Comparison of ENCODE assay signal across 11 mouse cellular contexts in the genomic region with DNA sequence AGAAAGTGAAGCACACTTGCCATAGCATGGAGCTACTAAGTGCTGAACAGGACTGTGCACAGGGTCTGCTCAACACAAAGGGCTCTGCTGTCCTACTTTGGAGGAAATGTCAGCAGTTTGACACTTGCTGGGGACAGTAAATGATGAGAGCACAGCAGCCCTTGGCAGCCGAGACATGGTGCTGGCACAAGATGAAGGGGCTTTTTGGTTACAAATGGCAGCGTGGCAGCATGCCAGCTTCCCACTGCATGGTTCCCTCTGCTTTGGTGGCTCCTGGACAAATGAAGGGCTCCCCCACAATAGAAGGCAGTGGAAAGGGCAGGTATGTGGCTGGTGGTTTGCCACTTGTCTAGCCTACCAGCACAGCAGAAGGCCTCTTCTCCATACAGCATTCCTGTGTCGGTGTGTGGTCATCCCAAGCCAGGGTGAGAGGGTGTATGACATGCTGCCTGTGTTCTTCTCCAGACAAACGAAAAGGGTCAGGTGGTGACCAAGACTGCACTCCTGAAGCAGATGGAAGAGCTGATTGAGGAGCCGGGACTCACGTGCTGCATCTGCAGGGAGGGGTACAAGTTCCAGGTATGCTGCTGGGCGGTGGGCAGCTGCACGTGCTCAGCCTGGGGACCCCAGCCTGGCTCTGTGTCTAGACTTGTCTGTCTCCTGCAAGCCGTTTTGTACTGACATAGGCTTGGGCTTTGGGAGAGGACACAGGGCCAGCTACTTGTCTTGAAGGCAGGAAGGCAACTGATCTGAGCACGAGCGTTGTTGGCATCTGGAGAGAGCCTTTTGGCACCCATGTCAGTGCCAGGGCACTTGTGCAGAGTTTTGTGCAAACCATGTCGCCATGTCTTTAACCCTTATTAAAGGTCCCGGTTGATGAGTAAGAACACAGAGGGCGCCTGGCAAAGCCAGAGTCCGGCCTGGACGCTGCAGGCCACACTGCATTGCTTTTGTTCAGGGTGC. TPM values are rescaled to one million over a fixed set of nuclear protein-coding genes. Genes with fewer than 3 reads are reported as not detected.
DNase-seq lines count a peak whose midpoint lies in the region; ATAC-seq lines count a peak whose summit lies in the region.
"Had no signal": no experiment of that assay in that cellular context is flagged by ENCODE, and none has a peak within 500 bp of the region (broad histone marks: within the 10 kb centered on the region; RNA-seq: fewer than 3 reads in every experiment).

No protein-coding gene starts in this region.

- peak; percentile 63 for ATAC-seq in forebrain, embryonic 15.5 days (replicated peaks)
- ATAC-seq in forebrain, embryonic 12.5 days (ENCODE audit: low FRiP score) = no peak; the same call in 1 of the 2 replicates
- ATAC-seq in midbrain, embryonic 14.5 days (ENCODE audit: low FRiP score, low TSS enrichment) = no peak
- peak; percentile 78 for ATAC-seq in neural tube, embryonic 15.5 days (ENCODE audit: low FRiP score)

- peak; percentile 73 for DNase-seq in midbrain, embryonic 14.5 days
- no peak for DNase-seq in midbrain, embryonic 10.5 days (ENCODE audit: low spot score)
- peak; percentile 66 for DNase-seq in cerebellum, adult 9-10 months
- no peak for DNase-seq in embryo, embryonic 9.5 days (ENCODE audit: extremely low spot score)
- no peak for DNase-seq in heart, adult 11 months
- DNase-seq: liver had no signal

- no peak overlapping the region for H3K4me2 ChIP-seq in forebrain, embryonic 15.5 days (replicated peaks)
- H3K4me2 ChIP-seq in forebrain, embryonic 12.5 days = no peak overlapping the region
- no peak overlapping the region for H3K4me2 ChIP-seq in midbrain, embryonic 14.5 days (ENCODE audit: low read length)
- H3K4me2 ChIP-seq in neural tube, embryonic 15.5 days = no peak overlapping the region
- H3K4me2 ChIP-seq: midbrain, embryonic 12.5 days had no signal

- no peak overlapping the region for H3K4me3 ChIP-seq in forebrain, embryonic 15.5 days
- no peak overlapping the region for H3K4me3 ChIP-seq in forebrain, embryonic 12.5 days (replicated peaks)
- no peak overlapping the region for H3K4me3 ChIP-seq in midbrain, embryonic 14.5 days (replicated peaks; ENCODE audit: low read depth, low read length)
- no peak overlapping the region for H3K4me3 ChIP-seq in midbrain, embryonic 10.5 days
- H3K4me3 ChIP-seq in neural tube, embryonic 15.5 days (replicated peaks) = no peak overlapping the region
- H3K4me3 ChIP-seq: layer of hippocampus, adult 2 months; midbrain, embryonic 12.5 days had no signal

- H3K4me1 ChIP-seq in forebrain, embryonic 15.5 days = peaks cover 10% of the 10 kb centered on the region
- peaks cover 3% of the 10 kb centered on the region; the same call in 1 of the 2 replicates for H3K4me1 ChIP-seq in forebrain, embryonic 12.5 days
- no peaks in the 10 kb centered on the region for H3K4me1 ChIP-seq in midbrain, embryonic 14.5 days (ENCODE audit: control insufficient read depth, insufficient read depth, low read length)
- H3K4me1 ChIP-seq in midbrain, embryonic 10.5 days = no peaks in the 10 kb centered on the region
- peaks cover 12% of the 10 kb centered on the region; the same call in 1 of the 2 replicates for H3K4me1 ChIP-seq in neural tube, embryonic 15.5 days
- H3K4me1 ChIP-seq: midbrain, embryonic 12.5 days had no signal

- H3K27ac ChIP-seq in forebrain, embryonic 15.5 days (replicated peaks) = peak overlapping the region; percentile 34; the same call in 1 of the 2 replicates
- H3K27ac ChIP-seq in forebrain, embryonic 12.5 days = no peak overlapping the region
- no peak overlapping the region for H3K27ac ChIP-seq in midbrain, embryonic 14.5 days (replicated peaks; ENCODE audit: low read depth, low read length)
- H3K27ac ChIP-seq in midbrain, embryonic 10.5 days (replicated peaks) = no peak overlapping the region
- H3K27ac ChIP-seq in neural tube, embryonic 15.5 days (replicated peaks) = peak overlapping the region; percentile 46
- H3K27ac ChIP-seq: layer of hippocampus, adult 2 months; midbrain, embryonic 12.5 days had no signal

- no peaks in the 10 kb centered on the region for H3K9me3 ChIP-seq in forebrain, embryonic 15.5 days
- no peaks in the 10 kb centered on the region for H3K9me3 ChIP-seq in forebrain, embryonic 12.5 days
- no peaks in the 10 kb centered on the region for H3K9me3 ChIP-seq in midbrain, embryonic 14.5 days (ENCODE audit: control insufficient read depth, low read length)
- H3K9me3 ChIP-seq in midbrain, embryonic 10.5 days (replicated peaks) = no peaks in the 10 kb centered on the region
- H3K9me3 ChIP-seq in neural tube, embryonic 15.5 days (replicated peaks) = no peaks in the 10 kb centered on the region
- H3K9me3 ChIP-seq: midbrain, embryonic 12.5 days had no signal

- H3K36me3 ChIP-seq in forebrain, embryonic 15.5 days = peaks cover 97% of the 10 kb centered on the region
- H3K36me3 ChIP-seq in forebrain, embryonic 12.5 days (replicated peaks) = peaks cover 100% of the 10 kb centered on the region
- H3K36me3 ChIP-seq in midbrain, embryonic 14.5 days (ENCODE audit: control insufficient read depth, insufficient read depth, low read length) = peaks cover 98% of the 10 kb centered on the region
- peaks cover 100% of the 10 kb centered on the region for H3K36me3 ChIP-seq in midbrain, embryonic 10.5 days
- H3K36me3 ChIP-seq in neural tube, embryonic 15.5 days = peaks cover 97% of the 10 kb centered on the region

- 64% methylated on average over 16 of the region's 16 CpGs for WGBS in forebrain, embryonic 15.5 days
- 89% methylated on average over 16 of the region's 16 CpGs for WGBS in forebrain, embryonic 12.5 days
- WGBS in midbrain, embryonic 14.5 days = 90% methylated on average over 16 of the region's 16 CpGs
- 93% methylated on average over 16 of the region's 16 CpGs for WGBS in midbrain, embryonic 10.5 days
- WGBS in neural tube, embryonic 15.5 days = 82% methylated on average over 16 of the region's 16 CpGs

- H3K27me3 ChIP-seq in forebrain, embryonic 15.5 days = no peaks in the 10 kb centered on the region
- H3K27me3 ChIP-seq in forebrain, embryonic 12.5 days = no peaks in the 10 kb centered on the region
- H3K27me3 ChIP-seq in midbrain, embryonic 14.5 days (ENCODE audit: control insufficient read depth, insufficient read depth, low read length) = no peaks in the 10 kb centered on the region
- no peaks in the 10 kb centered on the region for H3K27me3 ChIP-seq in midbrain, embryonic 10.5 days (ENCODE audit: low read depth, poor library complexity, severe bottlenecking)
- no peaks in the 10 kb centered on the region for H3K27me3 ChIP-seq in neural tube, embryonic 15.5 days (replicated peaks)
- H3K27me3 ChIP-seq: midbrain, embryonic 12.5 days had no signal

- H3K9ac ChIP-seq in forebrain, embryonic 15.5 days (replicated peaks) = 0 out of 2 replicates have a peak overlapping the region, but pooled peaks have one; percentile 10
- no peak overlapping the region for H3K9ac ChIP-seq in forebrain, embryonic 12.5 days
- H3K9ac ChIP-seq in midbrain, embryonic 14.5 days (replicated peaks; ENCODE audit: low read length) = no peak overlapping the region
- H3K9ac ChIP-seq in neural tube, embryonic 15.5 days (replicated peaks) = no peak overlapping the region
- H3K9ac ChIP-seq: midbrain, embryonic 12.5 days had no signal

RNA-seq across cellular contexts. Expression of a gene that starts 53.4 kb away (rescaled TPM):
- 4.6 and 5.7 TPM in 2 replicates for polyA plus RNA-seq in forebrain, embryonic 15.5 days (2015; fragmentation: Nextera tagmentation; extraction: Ambion mirVana)
- 3.3 and 4.5 TPM in 2 replicates for polyA plus RNA-seq in forebrain, embryonic 12.5 days (2016; fragmentation: Nextera tagmentation; extraction: Ambion mirVana)
- 5.2 and 6.2 TPM in 2 replicates for polyA plus RNA-seq in midbrain, embryonic 14.5 days (2014; fragmentation: Nextera tagmentation; extraction: Ambion mirVana)
- 3.3 and 3.5 TPM in 2 replicates for polyA plus RNA-seq in midbrain, embryonic 10.5 days (2016; fragmentation: Nextera tagmentation; extraction: Ambion mirVana)
- polyA plus RNA-seq in neural tube, embryonic 15.5 days (2015; fragmentation: Nextera tagmentation; extraction: Ambion mirVana) = 4.5 and 5.2 TPM in 2 replicates

Comparison
In these comparisons a context has a peak if more than half of its experiments do, and no peak if none do; other contexts are left out.
1. ATAC-seq: peak in forebrain, embryonic 15.5 days (single experiment) and neural tube, embryonic 15.5 days (single experiment); none in forebrain, embryonic 12.5 days (single experiment) and midbrain, embryonic 14.5 days (single experiment).
2. H3K27ac ChIP-seq: peak in forebrain, embryonic 15.5 days (single experiment) and neural tube, embryonic 15.5 days (single experiment); none in forebrain, embryonic 12.5 days (single experiment), midbrain, embryonic 14.5 days (single experiment) and midbrain, embryonic 10.5 days (single experiment).
3. DNase-seq: peak in midbrain, embryonic 14.5 days (single experiment) and cerebellum, adult 9-10 months (single experiment); none in midbrain, embryonic 10.5 days (single experiment), embryo, embryonic 9.5 days (single experiment) and heart, adult 11 months (single experiment).